Mouse (Mus musculus): ENCODE results near the gene Opa3. TPM values are rescaled to one million over a fixed set of nuclear protein-coding genes. Genes with fewer than 3 reads are reported as not detected.

The Opa3 gene
- total and polyA plus RNA-seq, 3 experiments: 9.4 to 21.2 (median 11.9) TPM

- TF ChIP-seq JUND (conservative IDR thresholded peaks at IDR 0.05; ENCODE audit: low read depth, low read length) (no peak), USF2 (conservative IDR thresholded peaks at IDR 0.05; ENCODE audit: low read depth, low read length) (no peak), ZKSCAN1 (IDR thresholded peaks at IDR 0.05; ENCODE audit: borderline replicate concordance, low read depth, low read length) (no peak), ZC3H11A (IDR thresholded peaks at IDR 0.05; ENCODE audit: low read depth, low read length) (no peak), IRF4 (IDR thresholded peaks at IDR 0.05; ENCODE audit: low read depth, low read length) (peak; percentile 37; the same call in 1 of the 2 replicates), KAT2A (IDR thresholded peaks at IDR 0.05; ENCODE audit: insufficient replicate concordance, low read length) (0 out of 2 replicates have a peak, but pooled peaks have one; percentile 52), USF1 (IDR thresholded peaks at IDR 0.05; ENCODE audit: low read depth, low read length) (no peak), NELFE (IDR thresholded peaks at IDR 0.05; ENCODE audit: low read depth, low read length) (peak; percentile 79), NRF1 (IDR thresholded peaks at IDR 0.05; ENCODE audit: low read depth, low read length) (peak; percentile 7; the same call in 1 of the 2 replicates), ZNF384 (IDR thresholded peaks at IDR 0.05; ENCODE audit: low read depth, low read length) (no peak), CTCF (conservative IDR thresholded peaks at IDR 0.05 in 1 of 2, IDR thresholded peaks at IDR 0.05 in 1 of 2; ENCODE audit: low read depth in 2 of 2, low read length in 2 of 2) (no peak), POLR2AphosphoS2 (IDR thresholded peaks at IDR 0.05; ENCODE audit: low read depth, low read length) (0 out of 2 replicates have a peak, but pooled peaks have one; percentile 64), RAD21 (IDR thresholded peaks at IDR 0.05; ENCODE audit: low read depth, low read length) (no peak), JUN (IDR thresholded peaks at IDR 0.05; ENCODE audit: insufficient read depth, low read depth, low read length) (no peak), MAZ (IDR thresholded peaks at IDR 0.05; ENCODE audit: low read depth, low read length) (no peak), SIN3A (IDR thresholded peaks at IDR 0.05; ENCODE audit: low read length) (peak; percentile 93)
Measured at GRCm38 (mm10) chr7:19228793-19229148, 637 bp downstream of the Opa3 start (continued).

GRCm38 (mm10) chr7:19229404-19229803 is 1.3 kb downstream of the Opa3 start:
- H3K4me1 ChIP-seq (ENCODE audit: control insufficient read depth in 1 of 2, insufficient read depth in 2 of 2): peaks cover 0 to 32% of the 10 kb centered on the region in 2 experiments; a peak in 2 of 4 replicates
- H3K9ac ChIP-seq (ENCODE audit: insufficient read depth, low read depth): peak overlapping the region; percentile 95
- peaks cover 0 to 53% of the 10 kb centered on the region in 2 experiments for H3K36me3 ChIP-seq (replicated peaks in 1 of 2; ENCODE audit: control insufficient read depth in 1 of 2, insufficient read depth in 1 of 2, low read length in 1 of 2)
- peak overlapping the region; percentile 90 for H3K4me2 ChIP-seq (ENCODE audit: insufficient read depth, low read depth, poor library complexity, severe bottlenecking)
- H3K27ac ChIP-seq (ENCODE audit: insufficient read depth, low read depth): no peak overlapping the region; the same call in 1 of the 2 replicates
- in situ Hi-C loops (cut with MboI; ENCODE audit: low pct_ligation_motif_present, low pct_unique_long_range_greater_than_20kb, low sequenced_read_pairs) (no loop called here), dilution Hi-C loops (cut with MboI; ENCODE audit: extremely low pct_ligation_motif_present, extremely low pct_unique_long_range_greater_than_20kb, low sequenced_read_pairs) (no loop called here)
- peaks cover 17% of the 10 kb centered on the region for H3K79me2 ChIP-seq (replicated peaks; ENCODE audit: control insufficient read depth, extremely low read depth, insufficient read depth, poor library complexity, severe bottlenecking)
- peak overlapping the region; percentile 75 to 95 (median 81) for H3K4me3 ChIP-seq (replicated peaks in 1 of 3; ENCODE audit: low read depth in 2 of 3, low read length in 2 of 3, poor library complexity in 1 of 3)
- no peak for TF ChIP-seq RCOR1 (conservative IDR thresholded peaks at IDR 0.05; ENCODE audit: low read depth, low read length)
- TF ChIP-seq PAX5 (IDR thresholded peaks at IDR 0.05; ENCODE audit: low read length): no peak
- peak; percentile 58 for TF ChIP-seq ELF1 (IDR thresholded peaks at IDR 0.05; ENCODE audit: low read depth, low read length)
- no peaks in the 10 kb centered on the region for H3K9me3 ChIP-seq (replicated peaks; ENCODE audit: low read length)
- no peaks in the 10 kb centered on the region for H3K27me3 ChIP-seq (replicated peaks)
- no peak for DNase-seq (ENCODE audit: extremely low read depth)
